Mouse (Mus musculus): ENCODE data around the gene 4930579F01Rik. TPM values are rescaled to one million over a fixed set of nuclear protein-coding genes. Genes with fewer than 3 reads are reported as not detected.

4930579F01Rik gene
- polyA plus RNA-seq, 1 experiment: not detected

DNA sequence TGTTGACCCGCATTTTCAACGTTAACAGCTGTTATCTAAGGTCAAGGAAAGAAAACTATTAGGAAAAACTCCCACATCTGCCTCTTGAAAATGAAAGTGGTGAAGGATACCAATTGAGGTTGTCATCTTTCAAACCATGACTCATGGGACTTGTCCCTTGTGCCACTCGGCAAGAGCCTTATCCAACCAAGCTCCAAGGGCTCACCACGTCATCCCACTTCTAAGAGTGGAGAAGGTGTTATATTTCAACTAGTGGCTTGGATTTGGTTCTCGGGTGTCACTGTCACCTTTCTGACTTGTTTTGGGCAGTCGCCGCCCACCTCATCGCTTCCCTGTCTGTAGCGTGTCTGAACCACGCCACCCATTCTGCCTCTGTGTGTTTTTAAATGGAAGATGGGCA, 69.8 kb downstream of the 4930579F01Rik start:
- 89% methylated on average over 10 of the region's 10 CpGs for WGBS
- TF ChIP-seq CTCF (IDR thresholded peaks at IDR 0.05; ENCODE audit: control insufficient read depth, insufficient read depth, low read length): no peak
- no peak for TF ChIP-seq POLR2A (IDR thresholded peaks at IDR 0.05; ENCODE audit: borderline replicate concordance, control insufficient read depth, low read depth, low read length)
- H3K4me1 ChIP-seq (ENCODE audit: control insufficient read depth, insufficient read depth, low read length): no peaks in the 10 kb centered on the region
- H3K27ac ChIP-seq (ENCODE audit: control insufficient read depth, insufficient read depth, low read depth, low read length, poor library complexity): no peak overlapping the region
- H3K4me3 ChIP-seq (replicated peaks; ENCODE audit: control insufficient read depth, low read depth, low read length): no peak overlapping the region

GRCm38 (mm10) chr3:138121461-138121860, 72.2 kb downstream of the 4930579F01Rik start:
- no peak for TF ChIP-seq CTCF (IDR thresholded peaks at IDR 0.05; ENCODE audit: control insufficient read depth, insufficient read depth, low read length)
- H3K27ac ChIP-seq (ENCODE audit: control insufficient read depth, insufficient read depth, low read depth, low read length, poor library complexity): no peak overlapping the region
- no peaks in the 10 kb centered on the region for H3K4me1 ChIP-seq (ENCODE audit: control insufficient read depth, insufficient read depth, low read length)
- H3K4me3 ChIP-seq (replicated peaks; ENCODE audit: control insufficient read depth, low read depth, low read length): no peak overlapping the region
- WGBS: 86% methylated on average over 2 of the region's 2 CpGs

- TF ChIP-seq POLR2A (IDR thresholded peaks at IDR 0.05; ENCODE audit: borderline replicate concordance, control insufficient read depth, low read depth, low read length) (no peak), CTCF (IDR thresholded peaks at IDR 0.05; ENCODE audit: control insufficient read depth, insufficient read depth, low read length) (no peak)
- no peak overlapping the region for H3K27ac ChIP-seq (ENCODE audit: control insufficient read depth, insufficient read depth, low read depth, low read length, poor library complexity)
- H3K4me1 ChIP-seq (ENCODE audit: control insufficient read depth, insufficient read depth, low read length): no peaks in the 10 kb centered on the region
- no peak overlapping the region for H3K4me3 ChIP-seq (replicated peaks; ENCODE audit: control insufficient read depth, low read depth, low read length)
- WGBS: 90% methylated on average over 16 of the region's 16 CpGs
These were observed 74.0 kb downstream of the 4930579F01Rik start for GRCm38 (mm10) chr3:138119444-138120105.

GRCm38 (mm10) chr3:138118831-138119230, 74.8 kb downstream of the 4930579F01Rik start:
- H3K27ac ChIP-seq (ENCODE audit: control insufficient read depth, insufficient read depth, low read depth, low read length, poor library complexity): no peak overlapping the region
- 43% methylated on average over 14 of the region's 14 CpGs for WGBS
- H3K4me1 ChIP-seq (ENCODE audit: control insufficient read depth, insufficient read depth, low read length): no peaks in the 10 kb centered on the region
- H3K4me3 ChIP-seq (replicated peaks; ENCODE audit: control insufficient read depth, low read depth, low read length): peak overlapping the region; percentile 36
- no peak for TF ChIP-seq POLR2A (IDR thresholded peaks at IDR 0.05; ENCODE audit: borderline replicate concordance, control insufficient read depth, low read depth, low read length)

GRCm38 (mm10) chr3:138118392-138118791, 75.2 kb downstream of the 4930579F01Rik start:
- Histone ChIP-seq H3K4me1 (ENCODE audit: control insufficient read depth, insufficient read depth, low read length) (no peaks in the 10 kb centered on the region), H3K27ac (ENCODE audit: control insufficient read depth, insufficient read depth, low read depth, low read length, poor library complexity) (no peak overlapping the region), H3K4me3 (replicated peaks; ENCODE audit: control insufficient read depth, low read depth, low read length) (no peak overlapping the region)
- TF ChIP-seq POLR2A (IDR thresholded peaks at IDR 0.05; ENCODE audit: borderline replicate concordance, control insufficient read depth, low read depth, low read length): no peak
- no peak for TF ChIP-seq CTCF (IDR thresholded peaks at IDR 0.05; ENCODE audit: control insufficient read depth, insufficient read depth, low read length)
- WGBS: 54% methylated on average over 6 of the region's 6 CpGs

- Histone ChIP-seq H3K27ac (ENCODE audit: control insufficient read depth, insufficient read depth, low read depth, low read length, poor library complexity) (no peak overlapping the region), H3K4me3 (replicated peaks; ENCODE audit: control insufficient read depth, low read depth, low read length) (no peak overlapping the region), H3K4me1 (ENCODE audit: control insufficient read depth, insufficient read depth, low read length) (no peaks in the 10 kb centered on the region)
- 83% methylated on average over 4 of the region's 4 CpGs for WGBS
- no peak for TF ChIP-seq CTCF (IDR thresholded peaks at IDR 0.05; ENCODE audit: control insufficient read depth, insufficient read depth, low read length)
These were observed 76.8 kb downstream of the 4930579F01Rik start for GRCm38 (mm10) chr3:138116871-138117270.

GRCm38 (mm10) chr3:138114106-138114505, 79.5 kb downstream of the 4930579F01Rik start:
- no peak overlapping the region for H3K27ac ChIP-seq (ENCODE audit: control insufficient read depth, insufficient read depth, low read depth, low read length, poor library complexity)
- 86% methylated on average over 17 of the region's 17 CpGs for WGBS

More at GRCm38 (mm10) chr3:138114106-138114505, 79.5 kb downstream of the 4930579F01Rik start:
- Histone ChIP-seq H3K4me3 (replicated peaks; ENCODE audit: control insufficient read depth, low read depth, low read length) (no peak overlapping the region), H3K4me1 (ENCODE audit: control insufficient read depth, insufficient read depth, low read length) (no peaks in the 10 kb centered on the region)
- TF ChIP-seq CTCF (IDR thresholded peaks at IDR 0.05; ENCODE audit: control insufficient read depth, insufficient read depth, low read length): no peak
- no peak for TF ChIP-seq POLR2A (IDR thresholded peaks at IDR 0.05; ENCODE audit: borderline replicate concordance, control insufficient read depth, low read depth, low read length)

Other genes with a start within 250 kb of the 4930579F01Rik start
- gene Dapp1, start 212.3 kb downstream of the 4930579F01Rik start, polyA plus RNA-seq (2011; ENCODE audit: insufficient read depth, insufficient read length, low replicate concordance, missing spikeins): 29.3 and 64.2 TPM in 2 replicates
- gene 1110002E22Rik, start 128.8 kb downstream of the 4930579F01Rik start, polyA plus RNA-seq (2011; ENCODE audit: insufficient read depth, insufficient read length, low replicate concordance, missing spikeins): not detected in 2 replicates
- not detected in 2 replicates for gene Gm5105, start 126.4 kb downstream of the 4930579F01Rik start, polyA plus RNA-seq (2011; ENCODE audit: insufficient read depth, insufficient read length, low replicate concordance, missing spikeins)
- 2.0 and 4.3 TPM in 2 replicates for gene Trmt10a, start 50.4 kb downstream of the 4930579F01Rik start, polyA plus RNA-seq (2011; ENCODE audit: insufficient read depth, insufficient read length, low replicate concordance, missing spikeins)
- gene Mttp, start 48.9 kb downstream of the 4930579F01Rik start, polyA plus RNA-seq (2011; ENCODE audit: insufficient read depth, insufficient read length, low replicate concordance, missing spikeins): 0.82 and 0.97 TPM in 2 replicates
- gene Adh7, start 23.9 kb upstream of the 4930579F01Rik start, polyA plus RNA-seq (2011; ENCODE audit: insufficient read depth, insufficient read length, low replicate concordance, missing spikeins): not detected in 2 replicates
- 8.2 and 21.2 TPM in 2 replicates for gene Adh1, start 67.2 kb upstream of the 4930579F01Rik start, polyA plus RNA-seq (2011; ENCODE audit: insufficient read depth, insufficient read length, low replicate concordance, missing spikeins)
- gene Adh6a, start 119.5 kb upstream of the 4930579F01Rik start, polyA plus RNA-seq (2011; ENCODE audit: insufficient read depth, insufficient read length, low replicate concordance, missing spikeins): not detected in 2 replicates
- gene Adh6b, start 147.9 kb upstream of the 4930579F01Rik start, polyA plus RNA-seq (2011; ENCODE audit: insufficient read depth, insufficient read length, low replicate concordance, missing spikeins): 1.9 and 4.1 TPM in 2 replicates
- not detected in 2 replicates for gene Adh4, start 221.6 kb upstream of the 4930579F01Rik start, polyA plus RNA-seq (2011; ENCODE audit: insufficient read depth, insufficient read length, low replicate concordance, missing spikeins)
- 23.8 and 61.8 TPM in 2 replicates for gene Adh5, start 249.3 kb upstream of the 4930579F01Rik start, polyA plus RNA-seq (2011; ENCODE audit: insufficient read depth, insufficient read length, low replicate concordance, missing spikeins)

Measured in bone marrow, adult 2 months (tissue).